ENCODE assay signal across 8 mouse cellular contexts in genomic region chr7:44670803-44671202, GRCm38 (mm10). TPM values are rescaled to one million over a fixed set of nuclear protein-coding genes. Genes with fewer than 3 reads are reported as not detected.
DNase-seq lines count a peak whose midpoint lies in the region; ATAC-seq and TF ChIP-seq lines count a peak whose summit lies in the region.

TSS of gene Myh14 (minus strand) at chr7:44670843.

- peak within 1 kb of the TSS; percentile 24 for H3K9ac ChIP-seq in hindbrain, postnatal 0 days (replicated peaks; ENCODE audit: low read length)

- no peaks in the 10 kb centered on the region for H3K36me3 ChIP-seq in hindbrain, postnatal 0 days (ENCODE audit: insufficient read depth, low read length)

- WGBS in hindbrain, postnatal 0 days = under 1% methylated on average over 23 of the region's 23 CpGs

- peak; percentile 98 for ATAC-seq in hindbrain, postnatal 0 days

- peaks cover 6% of the 10 kb centered on the region; the same call in 1 of the 2 replicates for H3K4me1 ChIP-seq in hindbrain, postnatal 0 days (ENCODE audit: insufficient read depth, low read length)

- H3K4me2 ChIP-seq in hindbrain, postnatal 0 days (ENCODE audit: low read depth, low read length) = peak within 1 kb of the TSS; percentile 54

- no peaks in the 10 kb centered on the region for H3K9me3 ChIP-seq in hindbrain, postnatal 0 days (ENCODE audit: low read length)

- H3K4me3 ChIP-seq in hindbrain, postnatal 0 days (ENCODE audit: low read length) = peak within 1 kb of the TSS; percentile 30

- DNase-seq in adrenal gland, postnatal 10 days = peak; percentile 92
- DNase-seq in embryo, embryonic 10.5 days (ENCODE audit: low spot score) = peak; percentile 94
- peak; percentile 82 for DNase-seq in gastrocnemius, postnatal 10 days
- DNase-seq in hindbrain, postnatal 0 days (ENCODE audit: low spot score) = peak; percentile 96
- DNase-seq in left cerebral cortex, adult 11 months (ENCODE audit: low spot score) = peak; percentile 93
- peak; percentile 80 for DNase-seq in lung, postnatal 14 days
- peak; percentile 99 for DNase-seq in retina, postnatal 1 day
- DNase-seq in urinary bladder, postnatal 4 days (ENCODE audit: low spot score in 2 of 2) = peak; percentile 82 to 84

- no peaks in the 10 kb centered on the region for H3K27me3 ChIP-seq in hindbrain, postnatal 0 days (ENCODE audit: insufficient read depth, low read length)

- TF ChIP-seq CTCF in hindbrain, postnatal 0 days (IDR thresholded peaks at IDR 0.05; ENCODE audit: low read depth) = no peak

- H3K27ac ChIP-seq in hindbrain, postnatal 0 days = peak within 1 kb of the TSS; percentile 68; the same call in 1 of the 2 replicates

RNA-seq across cellular contexts. Expression of gene Myh14, which starts in this region (rescaled TPM):
- 1 to 10 TPM; 5.5 to 9.8 TPM for total RNA-seq in adrenal gland, postnatal 10 days (2021)
- 10 to 100 TPM; 21.4 to 23.3 TPM for total RNA-seq in gastrocnemius, postnatal 10 days (2021)
- total RNA-seq in hindbrain, postnatal 0 days (2014; rRNA removed) = 9.7 and 10.9 TPM in 2 replicates
- 9.3 and 10.6 TPM in 2 replicates for polyA plus RNA-seq in hindbrain, postnatal 0 days (2015; fragmentation: Nextera tagmentation; extraction: Ambion mirVana)

Comparison
In these comparisons a context has a peak if more than half of its experiments do, and no peak if none do; other contexts are left out.
1. Peak in every context shown above with its lines: DNase-seq, ATAC-seq, H3K4me3 ChIP-seq and H3K27ac ChIP-seq.